Mouse (Mus musculus): ENCODE data around the gene Syn2. TPM values are rescaled to one million over a fixed set of nuclear protein-coding genes. Genes with fewer than 3 reads are reported as not detected.
"Not testable (repeated sequence)": the region's sequence is repeated elsewhere in the genome, so short reads cannot be mapped to it uniquely, and the experiment has no call there.

Syn2 gene
- total and polyA plus RNA-seq, 2 experiments from 2014 or later = 95.2 to 145 TPM

GRCm38 (mm10) chr6:115230557-115230956, 95.9 kb downstream of the Syn2 start:
- H3K4me3 ChIP-seq (ENCODE audit: low read depth, low read length) = no peak overlapping the region
- no peak for TF ChIP-seq CTCF (IDR thresholded peaks at IDR 0.05)
- H3K36me3 ChIP-seq (ENCODE audit: insufficient read depth, low read length) = no peaks in the 10 kb centered on the region

GRCm38 (mm10) chr6:115231836-115232235, 97.1 kb downstream of the Syn2 start:
- Histone ChIP-seq H3K36me3 (ENCODE audit: insufficient read depth, low read length) (peaks cover 1% of the 10 kb centered on the region; the same call in 1 of the 2 replicates), H3K9ac (replicated peaks; ENCODE audit: low read length, poor library complexity, severe bottlenecking) (no peak overlapping the region), H3K4me2 (ENCODE audit: low read depth, low read length, poor library complexity, severe bottlenecking) (no peak overlapping the region), H3K9me3 (ENCODE audit: low read length) (no peaks in the 10 kb centered on the region), H3K27ac (ENCODE audit: low read depth, low read length) (no peak overlapping the region), H3K4me1 (ENCODE audit: insufficient read depth, low read length) (no peaks in the 10 kb centered on the region), H3K4me3 (ENCODE audit: low read depth, low read length) (no peak overlapping the region), H3K27me3 (ENCODE audit: insufficient read depth, low read length) (no peaks in the 10 kb centered on the region)
- no peak for ATAC-seq (ENCODE audit: low FRiP score)
- DNase-seq (ENCODE audit: low spot score) = no peak
- TF ChIP-seq CTCF (IDR thresholded peaks at IDR 0.05) = no peak
- WGBS = 73% methylated on average over 4 of the region's 4 CpGs

More at GRCm38 (mm10) chr6:115230557-115230956, 95.9 kb downstream of the Syn2 start:
- Histone ChIP-seq H3K27me3 (ENCODE audit: insufficient read depth, low read length) (no peaks in the 10 kb centered on the region), H3K9ac (replicated peaks; ENCODE audit: low read length, poor library complexity, severe bottlenecking) (no peak overlapping the region), H3K4me1 (ENCODE audit: insufficient read depth, low read length) (no peaks in the 10 kb centered on the region), H3K4me2 (ENCODE audit: low read depth, low read length, poor library complexity, severe bottlenecking) (no peak overlapping the region), H3K27ac (ENCODE audit: low read depth, low read length) (no peak overlapping the region), H3K9me3 (ENCODE audit: low read length) (no peaks in the 10 kb centered on the region)
- ATAC-seq (ENCODE audit: low FRiP score) (no peak), DNase-seq (ENCODE audit: low spot score) (no peak)
- 82% methylated on average over 3 of the region's 3 CpGs for WGBS

- DNase-seq (ENCODE audit: low spot score) (no peak), ATAC-seq (ENCODE audit: low FRiP score) (no peak)
- H3K36me3 ChIP-seq (ENCODE audit: insufficient read depth, low read length) = peaks cover 6% of the 10 kb centered on the region; the same call in 1 of the 2 replicates
- H3K4me3 ChIP-seq (ENCODE audit: low read depth, low read length) = no peak overlapping the region
- no peak overlapping the region for H3K27ac ChIP-seq (ENCODE audit: low read depth, low read length)
- H3K4me1 ChIP-seq (ENCODE audit: insufficient read depth, low read length) = no peaks in the 10 kb centered on the region
- no peaks in the 10 kb centered on the region for H3K27me3 ChIP-seq (ENCODE audit: insufficient read depth, low read length)
- no peaks in the 10 kb centered on the region for H3K9me3 ChIP-seq (ENCODE audit: low read length)
- H3K9ac ChIP-seq (replicated peaks; ENCODE audit: low read length, poor library complexity, severe bottlenecking) = no peak overlapping the region
- no peak overlapping the region for H3K4me2 ChIP-seq (ENCODE audit: low read depth, low read length, poor library complexity, severe bottlenecking)
- WGBS = 71% methylated on average over 1 of the region's 1 CpGs
- no peak for TF ChIP-seq CTCF (IDR thresholded peaks at IDR 0.05)
These were observed 97.9 kb downstream of the Syn2 start for GRCm38 (mm10) chr6:115232562-115232961.

GRCm38 (mm10) chr6:115238031-115239027, 103.6 kb downstream of the Syn2 start:
- Histone ChIP-seq H3K9me3 (ENCODE audit: low read length) (no peaks in the 10 kb centered on the region), H3K4me3 (ENCODE audit: low read depth, low read length) (no peak overlapping the region), H3K27me3 (ENCODE audit: insufficient read depth, low read length) (no peaks in the 10 kb centered on the region), H3K27ac (ENCODE audit: low read depth, low read length) (no peak overlapping the region), H3K36me3 (ENCODE audit: insufficient read depth, low read length) (peaks cover 19% of the 10 kb centered on the region; the same call in 1 of the 2 replicates), H3K4me1 (ENCODE audit: insufficient read depth, low read length) (no peaks in the 10 kb centered on the region), H3K4me2 (ENCODE audit: low read depth, low read length, poor library complexity, severe bottlenecking) (no peak overlapping the region), H3K9ac (replicated peaks; ENCODE audit: low read length, poor library complexity, severe bottlenecking) (no peak overlapping the region)
- no peak for TF ChIP-seq CTCF (IDR thresholded peaks at IDR 0.05)
- no peak for DNase-seq (ENCODE audit: low spot score)
- 87% methylated on average over 9 of the region's 9 CpGs for WGBS
- ATAC-seq (ENCODE audit: low FRiP score) = no peak

DNA sequence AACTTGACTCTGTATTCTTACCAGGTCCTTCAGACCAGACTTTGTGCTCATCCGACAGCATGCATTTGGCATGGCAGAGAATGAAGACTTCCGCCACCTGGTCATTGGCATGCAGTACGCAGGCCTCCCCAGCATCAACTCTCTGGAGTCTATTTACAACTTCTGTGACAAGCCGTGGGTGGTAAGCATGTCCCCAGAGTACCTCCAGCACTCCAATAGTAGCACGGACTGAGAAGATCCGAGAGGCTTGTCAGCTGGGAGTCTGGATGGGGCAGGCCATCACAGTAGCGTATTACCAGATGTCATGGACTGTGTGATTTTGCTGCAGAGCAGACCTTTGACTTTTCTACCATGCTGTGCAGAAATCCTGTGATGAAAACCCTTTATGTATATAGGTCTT, 104.6 kb downstream of the Syn2 start:
- H3K4me1 ChIP-seq (ENCODE audit: insufficient read depth, low read length) = no peaks in the 10 kb centered on the region
- no peak overlapping the region for H3K4me2 ChIP-seq (ENCODE audit: low read depth, low read length, poor library complexity, severe bottlenecking)
- peaks cover 26% of the 10 kb centered on the region; the same call in 1 of the 2 replicates for H3K36me3 ChIP-seq (ENCODE audit: insufficient read depth, low read length)
- H3K27ac ChIP-seq (ENCODE audit: low read depth, low read length) = no peak overlapping the region
- WGBS = 77% methylated on average over 7 of the region's 7 CpGs
- no peak for ATAC-seq (ENCODE audit: low FRiP score)
- no peaks in the 10 kb centered on the region for H3K9me3 ChIP-seq (ENCODE audit: low read length)
- no peak overlapping the region for H3K4me3 ChIP-seq (ENCODE audit: low read depth, low read length)
- no peak overlapping the region for H3K9ac ChIP-seq (replicated peaks; ENCODE audit: low read length, poor library complexity, severe bottlenecking)
- no peaks in the 10 kb centered on the region for H3K27me3 ChIP-seq (ENCODE audit: insufficient read depth, low read length)
- TF ChIP-seq CTCF (IDR thresholded peaks at IDR 0.05) = no peak
- DNase-seq (ENCODE audit: low spot score) = no peak

GRCm38 (mm10) chr6:115240431-115240830, 105.7 kb downstream of the Syn2 start:
- peaks cover 37% of the 10 kb centered on the region; the same call in 1 of the 2 replicates for H3K36me3 ChIP-seq (ENCODE audit: insufficient read depth, low read length)
- not testable (repeated sequence) for H3K4me1 ChIP-seq (ENCODE audit: insufficient read depth, low read length); ATAC-seq (ENCODE audit: low FRiP score); H3K4me3 ChIP-seq (ENCODE audit: low read depth, low read length); H3K27me3 ChIP-seq (ENCODE audit: insufficient read depth, low read length); H3K4me2 ChIP-seq (ENCODE audit: low read depth, low read length, poor library complexity, severe bottlenecking); H3K9me3 ChIP-seq (ENCODE audit: low read length); DNase-seq (ENCODE audit: low spot score); H3K9ac ChIP-seq (replicated peaks; ENCODE audit: low read length, poor library complexity, severe bottlenecking); H3K27ac ChIP-seq (ENCODE audit: low read depth, low read length)
- 43% methylated on average over 2 of the region's 2 CpGs for WGBS
